Mouse (Mus musculus): ENCODE measurements at regions not wholly inside any gene's neighbourhood (a gene's known extent, or its start where the extent isn't known, plus 50 kb on each side); places are given as distances from the start of the nearest gene placed in this dataset.

DNA sequence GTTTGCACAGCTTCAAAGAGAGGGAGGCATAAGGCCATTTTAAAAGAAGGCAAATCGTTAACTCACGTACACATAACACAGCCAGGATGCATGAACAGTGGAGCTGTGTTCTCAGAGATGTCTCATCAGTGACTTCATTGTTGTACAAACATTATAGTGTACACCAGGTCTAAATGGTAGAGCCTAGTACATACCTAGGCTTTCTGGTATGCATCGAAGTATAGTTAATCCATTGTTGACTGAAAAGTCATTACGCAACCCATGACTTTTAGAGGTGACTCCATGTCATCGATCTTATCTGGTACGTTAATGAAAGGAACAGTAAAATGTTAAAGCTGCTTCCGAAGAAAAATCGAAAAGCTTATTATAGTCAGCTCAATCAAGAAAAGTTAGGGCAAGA lies 198.7 kb downstream of the Snx19 start:
- H3K27ac ChIP-seq (ENCODE audit: control insufficient read depth, insufficient read depth, low read depth, low read length) = no peak overlapping the region
- no peak overlapping the region for H3K4me3 ChIP-seq (ENCODE audit: control insufficient read depth, low read depth, low read length)
- TF ChIP-seq POLR2A (IDR thresholded peaks at IDR 0.05; ENCODE audit: control insufficient read depth, low read depth, low read length) = no peak
- no peak for TF ChIP-seq CTCF (IDR thresholded peaks at IDR 0.05; ENCODE audit: control insufficient read depth, insufficient read depth, insufficient replicate concordance, low read depth, low read length)
- H3K4me1 ChIP-seq (ENCODE audit: control insufficient read depth, insufficient read depth, low read length) = no peaks in the 10 kb centered on the region
- no peaks in the 10 kb centered on the region for H3K27me3 ChIP-seq (ENCODE audit: control insufficient read depth, insufficient read depth, low read length)
- no peaks in the 10 kb centered on the region for H3K36me3 ChIP-seq (ENCODE audit: control insufficient read depth, insufficient read depth, low read length)

GRCm38 (mm10) chr9:30625090-30625489 lies 198.2 kb downstream of the Snx19 start:
- no peaks in the 10 kb centered on the region for H3K36me3 ChIP-seq (ENCODE audit: control insufficient read depth, insufficient read depth, low read length)
- H3K27ac ChIP-seq (ENCODE audit: control insufficient read depth, insufficient read depth, low read depth, low read length) = no peak overlapping the region
- H3K4me1 ChIP-seq (ENCODE audit: control insufficient read depth, insufficient read depth, low read length) = no peaks in the 10 kb centered on the region
- TF ChIP-seq POLR2A (IDR thresholded peaks at IDR 0.05; ENCODE audit: control insufficient read depth, low read depth, low read length) (no peak), CTCF (IDR thresholded peaks at IDR 0.05; ENCODE audit: control insufficient read depth, insufficient read depth, insufficient replicate concordance, low read depth, low read length) (no peak)
- no peaks in the 10 kb centered on the region for H3K27me3 ChIP-seq (ENCODE audit: control insufficient read depth, insufficient read depth, low read length)
- H3K4me3 ChIP-seq (ENCODE audit: control insufficient read depth, low read depth, low read length) = no peak overlapping the region

GRCm38 (mm10) chr9:30624481-30624880 lies 197.6 kb downstream of the Snx19 start:
- no peaks in the 10 kb centered on the region for H3K4me1 ChIP-seq (ENCODE audit: control insufficient read depth, insufficient read depth, low read length)
- H3K27me3 ChIP-seq (ENCODE audit: control insufficient read depth, insufficient read depth, low read length) = no peaks in the 10 kb centered on the region
- H3K4me3 ChIP-seq (ENCODE audit: control insufficient read depth, low read depth, low read length) = no peak overlapping the region
- H3K36me3 ChIP-seq (ENCODE audit: control insufficient read depth, insufficient read depth, low read length) = no peaks in the 10 kb centered on the region
- H3K27ac ChIP-seq (ENCODE audit: control insufficient read depth, insufficient read depth, low read depth, low read length) = no peak overlapping the region
- TF ChIP-seq POLR2A (IDR thresholded peaks at IDR 0.05; ENCODE audit: control insufficient read depth, low read depth, low read length) (no peak), CTCF (IDR thresholded peaks at IDR 0.05; ENCODE audit: control insufficient read depth, insufficient read depth, insufficient replicate concordance, low read depth, low read length) (no peak)

- Histone ChIP-seq H3K4me1 (ENCODE audit: control insufficient read depth, insufficient read depth, low read length) (no peaks in the 10 kb centered on the region), H3K27me3 (ENCODE audit: control insufficient read depth, insufficient read depth, low read length) (no peaks in the 10 kb centered on the region), H3K36me3 (ENCODE audit: control insufficient read depth, insufficient read depth, low read length) (no peaks in the 10 kb centered on the region), H3K27ac (ENCODE audit: control insufficient read depth, insufficient read depth, low read depth, low read length) (no peak overlapping the region), H3K4me3 (ENCODE audit: control insufficient read depth, low read depth, low read length) (no peak overlapping the region)
- TF ChIP-seq CTCF (IDR thresholded peaks at IDR 0.05; ENCODE audit: control insufficient read depth, insufficient read depth, insufficient replicate concordance, low read depth, low read length) (no peak), POLR2A (IDR thresholded peaks at IDR 0.05; ENCODE audit: control insufficient read depth, low read depth, low read length) (no peak)
Observed at GRCm38 (mm10) chr9:30619325-30619724, 192.4 kb downstream of the Snx19 start.

DNA sequence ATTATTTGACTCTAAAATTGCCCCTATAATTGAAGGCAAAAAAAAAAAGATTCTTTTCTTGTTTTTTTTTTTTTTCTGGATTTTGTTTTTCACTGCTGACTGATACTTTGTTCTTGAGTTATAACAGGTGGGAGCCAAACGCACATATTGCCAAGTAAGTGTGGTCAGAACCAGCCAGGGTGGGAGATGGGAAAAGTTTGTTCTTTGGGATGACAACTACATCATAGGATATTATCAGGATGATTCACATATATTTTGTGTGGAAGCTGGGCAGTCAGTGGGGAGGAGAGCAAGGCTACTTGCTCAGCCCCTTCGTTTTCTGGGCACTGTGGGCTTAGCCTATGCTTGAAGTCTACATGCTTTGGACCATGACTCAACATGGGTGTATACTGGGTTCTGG lies 191.3 kb downstream of the Snx19 start:
- TF ChIP-seq CTCF (IDR thresholded peaks at IDR 0.05; ENCODE audit: control insufficient read depth, insufficient read depth, insufficient replicate concordance, low read depth, low read length) = no peak
- TF ChIP-seq POLR2A (IDR thresholded peaks at IDR 0.05; ENCODE audit: control insufficient read depth, low read depth, low read length) = no peak
- no peak overlapping the region for H3K27ac ChIP-seq (ENCODE audit: control insufficient read depth, insufficient read depth, low read depth, low read length)
- no peaks in the 10 kb centered on the region for H3K36me3 ChIP-seq (ENCODE audit: control insufficient read depth, insufficient read depth, low read length)
- no peak overlapping the region for H3K4me3 ChIP-seq (ENCODE audit: control insufficient read depth, low read depth, low read length)
- no peaks in the 10 kb centered on the region for H3K27me3 ChIP-seq (ENCODE audit: control insufficient read depth, insufficient read depth, low read length)
- no peaks in the 10 kb centered on the region for H3K4me1 ChIP-seq (ENCODE audit: control insufficient read depth, insufficient read depth, low read length)

GRCm38 (mm10) chr9:30613715-30614114 lies 186.8 kb downstream of the Snx19 start:
- Histone ChIP-seq H3K27me3 (ENCODE audit: control insufficient read depth, insufficient read depth, low read length) (no peaks in the 10 kb centered on the region), H3K27ac (ENCODE audit: control insufficient read depth, insufficient read depth, low read depth, low read length) (no peak overlapping the region), H3K4me1 (ENCODE audit: control insufficient read depth, insufficient read depth, low read length) (no peaks in the 10 kb centered on the region), H3K4me3 (ENCODE audit: control insufficient read depth, low read depth, low read length) (no peak overlapping the region), H3K36me3 (ENCODE audit: control insufficient read depth, insufficient read depth, low read length) (no peaks in the 10 kb centered on the region)
- TF ChIP-seq CTCF (IDR thresholded peaks at IDR 0.05; ENCODE audit: control insufficient read depth, insufficient read depth, insufficient replicate concordance, low read depth, low read length) = no peak
- no peak for TF ChIP-seq POLR2A (IDR thresholded peaks at IDR 0.05; ENCODE audit: control insufficient read depth, low read depth, low read length)

DNA sequence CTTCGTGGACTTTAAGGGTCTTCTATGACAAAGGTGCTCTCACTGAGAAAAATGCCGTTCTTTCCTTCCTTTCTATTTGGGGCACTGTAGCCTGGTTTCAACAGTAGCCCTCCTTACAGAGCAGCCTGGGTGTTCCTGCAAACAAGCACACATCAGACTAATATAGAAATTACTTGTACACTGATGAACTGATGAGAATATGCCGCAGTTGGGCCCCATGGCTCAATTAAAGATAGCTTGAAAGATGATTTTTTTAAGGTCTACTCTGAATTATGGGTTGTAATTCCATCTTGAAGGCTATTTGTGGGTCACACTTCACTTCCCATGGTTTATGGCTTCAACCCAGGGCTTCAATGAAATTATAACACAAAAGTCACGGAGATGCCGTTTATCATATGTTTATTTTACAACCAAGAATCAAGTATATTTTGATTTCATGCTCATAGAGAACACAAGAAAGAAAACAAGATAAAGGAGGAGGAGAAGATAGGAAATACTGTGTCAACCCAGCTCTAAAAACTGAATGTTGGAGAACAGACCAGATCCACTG lies 186.2 kb downstream of the Snx19 start:
- H3K27ac ChIP-seq (ENCODE audit: control insufficient read depth, insufficient read depth, low read depth, low read length) = no peak overlapping the region
- no peak overlapping the region for H3K4me3 ChIP-seq (ENCODE audit: control insufficient read depth, low read depth, low read length)
- no peaks in the 10 kb centered on the region for H3K4me1 ChIP-seq (ENCODE audit: control insufficient read depth, insufficient read depth, low read length)
- H3K36me3 ChIP-seq (ENCODE audit: control insufficient read depth, insufficient read depth, low read length) = no peaks in the 10 kb centered on the region
- H3K27me3 ChIP-seq (ENCODE audit: control insufficient read depth, insufficient read depth, low read length) = no peaks in the 10 kb centered on the region
- TF ChIP-seq POLR2A (IDR thresholded peaks at IDR 0.05; ENCODE audit: control insufficient read depth, low read depth, low read length) (no peak), CTCF (IDR thresholded peaks at IDR 0.05; ENCODE audit: control insufficient read depth, insufficient read depth, insufficient replicate concordance, low read depth, low read length) (no peak)

GRCm38 (mm10) chr9:30610328-30610727 lies 183.4 kb downstream of the Snx19 start:
- H3K4me3 ChIP-seq (ENCODE audit: control insufficient read depth, low read depth, low read length) = no peak overlapping the region
- TF ChIP-seq POLR2A (IDR thresholded peaks at IDR 0.05; ENCODE audit: control insufficient read depth, low read depth, low read length) = no peak
- TF ChIP-seq CTCF (IDR thresholded peaks at IDR 0.05; ENCODE audit: control insufficient read depth, insufficient read depth, insufficient replicate concordance, low read depth, low read length) = no peak
- H3K27ac ChIP-seq (ENCODE audit: control insufficient read depth, insufficient read depth, low read depth, low read length) = no peak overlapping the region

More at GRCm38 (mm10) chr9:30610328-30610727, 183.4 kb downstream of the Snx19 start:
- Histone ChIP-seq H3K27me3 (ENCODE audit: control insufficient read depth, insufficient read depth, low read length) (no peaks in the 10 kb centered on the region), H3K36me3 (ENCODE audit: control insufficient read depth, insufficient read depth, low read length) (no peaks in the 10 kb centered on the region), H3K4me1 (ENCODE audit: control insufficient read depth, insufficient read depth, low read length) (no peaks in the 10 kb centered on the region)

Measured in testis, adult 2 months (tissue).